Mouse (Mus musculus): Measurements from ENCODE around the gene Ndfip2. TPM values are rescaled to one million over a fixed set of nuclear protein-coding genes. Genes with fewer than 3 reads are reported as not detected.
A peak's percentile ranks its signal among the peaks of the same experiment; 100 is the strongest.

The Ndfip2 gene
- polyA plus RNA-seq, 1 experiment from 2014 or later = 124 TPM

GRCm38 (mm10) chr14:105272539-105272938 lies 14.2 kb downstream of the Ndfip2 start:
- WGBS = 74% methylated on average over 4 of the region's 4 CpGs
- no peaks in the 10 kb centered on the region for H3K9me3 ChIP-seq (ENCODE audit: control insufficient read depth)
- peaks cover 7% of the 10 kb centered on the region; the same call in 1 of the 2 replicates for H3K4me1 ChIP-seq (replicated peaks; ENCODE audit: control insufficient read depth, insufficient read depth, low read length)
- no peak overlapping the region for H3K9ac ChIP-seq (ENCODE audit: low read depth, low read length)
- no peak overlapping the region for H3K4me3 ChIP-seq (ENCODE audit: low read depth, low read length)
- H3K4me2 ChIP-seq (replicated peaks; ENCODE audit: low read depth) = no peak overlapping the region
- ATAC-seq = no peak
- H3K27ac ChIP-seq (ENCODE audit: low read depth, low read length) = no peak overlapping the region
- no peaks in the 10 kb centered on the region; the same call in 1 of the 2 replicates for H3K36me3 ChIP-seq (ENCODE audit: control insufficient read depth, insufficient read depth)
- TF ChIP-seq CTCF (IDR thresholded peaks at IDR 0.05; ENCODE audit: low read depth) = no peak
- H3K27me3 ChIP-seq (replicated peaks; ENCODE audit: control insufficient read depth, insufficient read depth, low read length) = no peaks in the 10 kb centered on the region

GRCm38 (mm10) chr14:105275196-105275595 lies 16.8 kb downstream of the Ndfip2 start:
- Histone ChIP-seq H3K4me3 (ENCODE audit: low read depth, low read length) (no peak overlapping the region), H3K9me3 (ENCODE audit: control insufficient read depth) (no peaks in the 10 kb centered on the region), H3K9ac (ENCODE audit: low read depth, low read length) (no peak overlapping the region), H3K27me3 (replicated peaks; ENCODE audit: control insufficient read depth, insufficient read depth, low read length) (no peaks in the 10 kb centered on the region), H3K4me2 (replicated peaks; ENCODE audit: low read depth) (no peak overlapping the region), H3K4me1 (replicated peaks; ENCODE audit: control insufficient read depth, insufficient read depth, low read length) (peaks cover 7% of the 10 kb centered on the region; the same call in 1 of the 2 replicates), H3K36me3 (ENCODE audit: control insufficient read depth, insufficient read depth) (no peaks in the 10 kb centered on the region; the same call in 1 of the 2 replicates), H3K27ac (ENCODE audit: low read depth, low read length) (no peak overlapping the region)
- TF ChIP-seq CTCF (IDR thresholded peaks at IDR 0.05; ENCODE audit: low read depth) = no peak
- no peak for ATAC-seq
- 59% methylated on average over 5 of the region's 5 CpGs for WGBS

- peaks cover 7% of the 10 kb centered on the region; the same call in 1 of the 2 replicates for H3K4me1 ChIP-seq (replicated peaks; ENCODE audit: control insufficient read depth, insufficient read depth, low read length)
- 47% methylated on average over 5 of the region's 5 CpGs for WGBS
- H3K4me3 ChIP-seq (ENCODE audit: low read depth, low read length) = no peak overlapping the region
- no peak overlapping the region for H3K9ac ChIP-seq (ENCODE audit: low read depth, low read length)
- H3K9me3 ChIP-seq (ENCODE audit: control insufficient read depth) = no peaks in the 10 kb centered on the region
- H3K27me3 ChIP-seq (replicated peaks; ENCODE audit: control insufficient read depth, insufficient read depth, low read length) = no peaks in the 10 kb centered on the region
- H3K4me2 ChIP-seq (replicated peaks; ENCODE audit: low read depth) = no peak overlapping the region
- H3K27ac ChIP-seq (ENCODE audit: low read depth, low read length) = no peak overlapping the region
- no peak for TF ChIP-seq CTCF (IDR thresholded peaks at IDR 0.05; ENCODE audit: low read depth)
- no peaks in the 10 kb centered on the region; the same call in 1 of the 2 replicates for H3K36me3 ChIP-seq (ENCODE audit: control insufficient read depth, insufficient read depth)
- ATAC-seq = no peak
Observed at GRCm38 (mm10) chr14:105277277-105277676, 18.9 kb downstream of the Ndfip2 start.

- Histone ChIP-seq H3K4me3 (ENCODE audit: low read depth, low read length) (no peak overlapping the region), H3K9me3 (ENCODE audit: control insufficient read depth) (no peaks in the 10 kb centered on the region), H3K4me1 (replicated peaks; ENCODE audit: control insufficient read depth, insufficient read depth, low read length) (no peaks in the 10 kb centered on the region), H3K27ac (ENCODE audit: low read depth, low read length) (no peak overlapping the region), H3K4me2 (replicated peaks; ENCODE audit: low read depth) (no peak overlapping the region), H3K36me3 (ENCODE audit: control insufficient read depth, insufficient read depth) (peaks cover 7% of the 10 kb centered on the region), H3K9ac (ENCODE audit: low read depth, low read length) (no peak overlapping the region), H3K27me3 (replicated peaks; ENCODE audit: control insufficient read depth, insufficient read depth, low read length) (no peaks in the 10 kb centered on the region)
- 89% methylated on average over 3 of the region's 3 CpGs for WGBS
- TF ChIP-seq CTCF (IDR thresholded peaks at IDR 0.05; ENCODE audit: low read depth) = no peak
- no peak for ATAC-seq
Observed at GRCm38 (mm10) chr14:105284062-105284461, 25.7 kb downstream of the Ndfip2 start.

- Histone ChIP-seq H3K4me1 (replicated peaks; ENCODE audit: control insufficient read depth, insufficient read depth, low read length) (no peaks in the 10 kb centered on the region), H3K4me2 (replicated peaks; ENCODE audit: low read depth) (no peak overlapping the region), H3K27ac (ENCODE audit: low read depth, low read length) (no peak overlapping the region), H3K36me3 (ENCODE audit: control insufficient read depth, insufficient read depth) (peaks cover 15% of the 10 kb centered on the region), H3K4me3 (ENCODE audit: low read depth, low read length) (no peak overlapping the region), H3K9me3 (ENCODE audit: control insufficient read depth) (no peaks in the 10 kb centered on the region), H3K27me3 (replicated peaks; ENCODE audit: control insufficient read depth, insufficient read depth, low read length) (no peaks in the 10 kb centered on the region), H3K9ac (ENCODE audit: low read depth, low read length) (no peak overlapping the region)
- TF ChIP-seq CTCF (IDR thresholded peaks at IDR 0.05; ENCODE audit: low read depth) = no peak
- ATAC-seq = no peak; the same call in 1 of the 2 replicates
- WGBS = 90% methylated on average over 4 of the region's 4 CpGs
Observed at GRCm38 (mm10) chr14:105287557-105287956, 29.2 kb downstream of the Ndfip2 start.

GRCm38 (mm10) chr14:105287972-105288371 lies 29.6 kb downstream of the Ndfip2 start:
- Histone ChIP-seq H3K4me2 (replicated peaks; ENCODE audit: low read depth) (no peak overlapping the region), H3K9me3 (ENCODE audit: control insufficient read depth) (no peaks in the 10 kb centered on the region), H3K27ac (ENCODE audit: low read depth, low read length) (no peak overlapping the region), H3K4me3 (ENCODE audit: low read depth, low read length) (no peak overlapping the region), H3K4me1 (replicated peaks; ENCODE audit: control insufficient read depth, insufficient read depth, low read length) (no peaks in the 10 kb centered on the region), H3K36me3 (ENCODE audit: control insufficient read depth, insufficient read depth) (peaks cover 19% of the 10 kb centered on the region), H3K9ac (ENCODE audit: low read depth, low read length) (no peak overlapping the region), H3K27me3 (replicated peaks; ENCODE audit: control insufficient read depth, insufficient read depth, low read length) (no peaks in the 10 kb centered on the region)
- 90% methylated on average over 2 of the region's 2 CpGs for WGBS
- no peak for ATAC-seq
- no peak for TF ChIP-seq CTCF (IDR thresholded peaks at IDR 0.05; ENCODE audit: low read depth)

GRCm38 (mm10) chr14:105288529-105288928 lies 30.2 kb downstream of the Ndfip2 start:
- no peaks in the 10 kb centered on the region for H3K27me3 ChIP-seq (replicated peaks; ENCODE audit: control insufficient read depth, insufficient read depth, low read length)
- no peaks in the 10 kb centered on the region for H3K4me1 ChIP-seq (replicated peaks; ENCODE audit: control insufficient read depth, insufficient read depth, low read length)
- no peak overlapping the region for H3K9ac ChIP-seq (ENCODE audit: low read depth, low read length)
- 72% methylated on average over 4 of the region's 4 CpGs for WGBS
- H3K4me2 ChIP-seq (replicated peaks; ENCODE audit: low read depth) = no peak overlapping the region
- no peaks in the 10 kb centered on the region for H3K9me3 ChIP-seq (ENCODE audit: control insufficient read depth)
- ATAC-seq = peak; percentile 80
- TF ChIP-seq CTCF (IDR thresholded peaks at IDR 0.05; ENCODE audit: low read depth) = no peak
- H3K4me3 ChIP-seq (ENCODE audit: low read depth, low read length) = no peak overlapping the region
- no peak overlapping the region for H3K27ac ChIP-seq (ENCODE audit: low read depth, low read length)
- H3K36me3 ChIP-seq (ENCODE audit: control insufficient read depth, insufficient read depth) = peaks cover 22% of the 10 kb centered on the region
